In the genomic region with DNA sequence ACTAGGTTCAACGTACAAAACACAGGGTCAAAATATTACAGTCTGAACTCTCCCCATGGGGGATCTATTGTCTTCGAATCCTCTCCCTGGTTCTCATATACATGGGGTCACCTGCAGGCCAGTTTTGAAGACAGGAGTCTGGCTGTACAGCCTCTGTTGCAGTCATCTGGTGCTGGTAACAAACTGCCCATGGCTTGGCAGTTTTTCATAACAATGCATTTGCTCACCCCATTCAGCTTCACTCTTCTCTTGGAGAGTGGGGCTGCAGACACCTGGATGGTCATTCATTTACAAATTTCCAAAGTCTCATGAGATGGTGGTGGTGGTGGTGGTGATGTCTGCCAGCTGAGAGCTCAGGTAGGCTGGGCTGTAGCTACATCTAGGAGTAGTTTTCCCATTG, we compare ENCODE assay signal across 26 mouse cellular contexts.
"Had no signal": no experiment of that assay in that cellular context is flagged by ENCODE, and none has a peak within 500 bp of the region (broad histone marks: within the 10 kb centered on the region; RNA-seq: fewer than 3 reads in every experiment).

No protein-coding gene starts in this region.

- H3K9me3 ChIP-seq: heart, embryonic 10.5 days; heart, embryonic 13.5 days; heart, embryonic 15.5 days; hindbrain, embryonic 13.5 days; intestine, embryonic 15.5 days; limb, embryonic 10.5 days; liver, embryonic 13.5 days had no signal

- ATAC-seq: hindbrain, embryonic 16.5 days; inflammation-experienced regulatory T-cells, adult 6 months; intestine, embryonic 15.5 days; intestine, postnatal 0 days had no signal

- H3K27me3 ChIP-seq: heart, embryonic 13.5 days; heart, embryonic 15.5 days; hindbrain, embryonic 13.5 days; intestine, embryonic 15.5 days; limb, embryonic 12.5 days; liver, embryonic 13.5 days had no signal

- H3K4me3 ChIP-seq: gastrocnemius, adult 2 months; heart, embryonic 10.5 days; heart, embryonic 13.5 days; heart, embryonic 15.5 days; hindbrain, embryonic 13.5 days; intestine, embryonic 15.5 days; layer of hippocampus, adult 2 months; left cerebral cortex, adult 2 months; limb, embryonic 10.5 days; limb, embryonic 12.5 days; liver, embryonic 13.5 days had no signal

- H3K27ac ChIP-seq: gastrocnemius, adult 2 months; heart, embryonic 10.5 days; heart, embryonic 13.5 days; heart, embryonic 15.5 days; hindbrain, embryonic 13.5 days; intestine, embryonic 15.5 days; left cerebral cortex, adult 2 months; limb, embryonic 10.5 days; limb, embryonic 12.5 days; liver, embryonic 13.5 days had no signal

- H3K9ac ChIP-seq: heart, embryonic 13.5 days; heart, embryonic 15.5 days; hindbrain, embryonic 13.5 days; intestine, embryonic 15.5 days; limb, embryonic 12.5 days; liver, embryonic 13.5 days had no signal

- H3K36me3 ChIP-seq: heart, embryonic 10.5 days; heart, embryonic 13.5 days; heart, embryonic 15.5 days; hindbrain, embryonic 13.5 days; intestine, embryonic 15.5 days; limb, embryonic 10.5 days; limb, embryonic 12.5 days; liver, embryonic 13.5 days had no signal

- H3K4me1 ChIP-seq: heart, embryonic 10.5 days; heart, embryonic 13.5 days; heart, embryonic 15.5 days; hindbrain, embryonic 13.5 days; intestine, embryonic 15.5 days; limb, embryonic 10.5 days; limb, embryonic 12.5 days; liver, embryonic 13.5 days had no signal

- H3K4me2 ChIP-seq: heart, embryonic 13.5 days; heart, embryonic 15.5 days; hindbrain, embryonic 13.5 days; intestine, embryonic 15.5 days; limb, embryonic 12.5 days; liver, embryonic 11.5 days; liver, embryonic 13.5 days had no signal

- DNase-seq: gastrocnemius, adult 2 months; gastrocnemius, postnatal 10 days; gastrocnemius, postnatal 25 days; heart, adult 18-20 months; heart, postnatal 14 days; heart, postnatal 36 days; kidney, adult 18-20 months; kidney, adult 8-10 months; kidney, postnatal 10 days; kidney, postnatal 25 days; kidney, postnatal 4 days; liver; liver, embryonic 13.5 days had no signal
